Mouse (Mus musculus): ENCODE results near the gene Iffo2.

Iffo2 gene

GRCm38 (mm10) chr4:139532081-139532480 is 1.7 kb downstream of the Iffo2 start:
- DNase-seq (ENCODE audit: low spot score): no peak

GRCm38 (mm10) chr4:139535127-139535695 is 4.9 kb downstream of the Iffo2 start:
- no peak for DNase-seq (ENCODE audit: low spot score)

DNA sequence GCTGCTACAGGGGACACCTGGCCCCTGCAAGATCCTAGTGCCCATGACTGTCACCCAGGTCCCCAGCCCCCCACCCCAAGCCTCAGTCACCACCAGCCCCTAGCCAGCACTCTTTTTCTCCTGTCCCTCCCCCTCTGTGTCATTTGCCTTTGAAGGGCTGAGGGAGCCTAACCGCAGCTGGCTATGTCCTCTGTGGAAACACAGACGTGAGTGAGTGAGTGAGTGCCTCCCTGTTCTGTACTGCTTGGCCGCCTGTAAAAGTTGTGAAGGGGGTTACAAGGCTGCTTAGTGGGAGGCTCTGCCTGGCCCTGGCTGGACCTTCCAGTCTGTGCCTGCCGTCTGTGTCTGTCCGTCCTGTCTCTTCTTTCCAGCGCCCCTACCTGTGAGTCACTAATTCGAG is 5.4 kb downstream of the Iffo2 start:
- DNase-seq (ENCODE audit: low spot score): no peak

GRCm38 (mm10) chr4:139536706-139537105 is 6.4 kb downstream of the Iffo2 start:
- no peak for DNase-seq (ENCODE audit: low spot score)

GRCm38 (mm10) chr4:139540784-139541183 is 10.4 kb downstream of the Iffo2 start:
- DNase-seq (ENCODE audit: low spot score): no peak

DNA sequence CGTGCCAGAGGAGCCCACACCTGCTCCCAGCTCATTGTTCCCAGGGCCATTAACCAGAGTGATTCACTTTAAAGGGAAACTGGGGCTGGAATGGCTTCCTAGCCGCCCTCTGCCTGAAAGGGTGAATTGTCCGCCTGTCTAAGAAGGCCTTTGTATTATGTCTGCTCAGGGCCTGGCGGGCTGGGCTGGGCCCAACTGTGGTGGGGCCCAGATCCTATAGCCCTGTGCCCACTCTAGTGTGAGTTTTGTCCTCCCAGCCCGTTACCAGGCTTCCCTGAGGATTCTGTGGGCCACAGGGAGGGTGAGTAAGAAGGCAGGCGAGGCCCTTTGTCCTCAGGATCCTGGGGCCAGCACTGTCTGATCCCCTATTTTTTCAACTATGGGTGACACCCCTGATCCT is 15.4 kb downstream of the Iffo2 start:
- no peak for DNase-seq (ENCODE audit: low spot score)

- no peak for DNase-seq (ENCODE audit: low spot score)
These were observed 19.1 kb downstream of the Iffo2 start for GRCm38 (mm10) chr4:139549448-139549847.

DNA sequence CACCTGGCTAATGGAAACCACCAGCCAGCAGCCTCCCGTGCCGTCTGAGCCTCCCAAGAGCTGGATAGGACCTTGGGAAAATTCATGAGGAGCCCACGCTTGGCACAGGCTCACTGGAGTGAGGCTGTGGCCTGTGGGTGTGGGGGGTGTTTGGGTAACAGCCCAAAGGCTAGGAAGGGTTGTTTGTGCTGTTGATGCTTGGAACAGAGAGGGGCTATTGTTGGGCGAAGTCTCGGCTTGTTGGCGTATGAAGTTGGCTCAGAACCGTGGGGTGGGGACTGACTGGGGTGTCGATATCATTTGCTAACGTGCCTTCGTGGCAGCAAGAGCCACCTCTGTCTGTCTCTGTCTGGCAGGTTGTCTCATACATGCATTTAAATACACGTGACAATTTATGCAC is 24.9 kb downstream of the Iffo2 start:
- DNase-seq (ENCODE audit: low spot score): no peak

DNA sequence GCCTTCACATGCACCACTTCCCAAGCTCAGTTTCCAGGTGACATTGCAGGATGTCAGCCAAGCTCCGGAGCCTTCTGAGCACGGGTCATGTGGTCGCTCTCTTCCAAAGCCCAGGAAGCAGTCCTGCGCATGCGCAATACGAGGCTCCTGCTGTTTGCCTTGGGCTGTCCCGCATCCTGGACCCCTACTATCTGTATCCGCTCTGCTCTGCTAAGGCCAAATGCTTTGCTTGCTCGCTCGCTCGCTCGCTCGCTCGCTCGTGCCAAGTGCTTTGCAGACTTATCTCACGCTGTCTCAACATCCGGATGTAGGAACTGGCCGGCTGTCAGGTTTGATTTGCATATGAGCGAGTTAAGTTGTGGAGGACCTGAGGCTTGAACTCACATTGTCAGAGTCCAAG is 25.6 kb downstream of the Iffo2 start:
- no peak for DNase-seq (ENCODE audit: low spot score)

DNA sequence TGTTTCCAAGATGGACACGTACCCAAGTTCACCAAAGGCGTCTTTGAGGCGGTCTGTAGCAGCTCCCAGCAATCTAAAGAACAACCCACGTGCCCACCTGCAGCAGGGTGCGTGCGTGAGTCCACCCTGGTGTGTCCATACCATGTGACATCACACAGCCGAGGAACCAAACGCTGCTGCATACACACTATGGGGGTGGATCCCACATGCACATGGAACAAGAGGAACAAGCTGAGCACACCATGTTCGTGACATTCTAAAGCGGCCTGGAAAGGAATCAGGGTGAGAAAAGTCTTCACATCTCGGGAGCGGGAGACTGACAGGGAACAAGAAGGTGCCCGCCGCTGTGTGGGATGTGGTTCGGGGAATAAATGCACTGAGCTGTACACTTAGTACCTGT is 38.0 kb downstream of the Iffo2 start:
- no peak for DNase-seq (ENCODE audit: low spot score)

- DNase-seq (ENCODE audit: low spot score): no peak
These were observed 40.4 kb downstream of the Iffo2 start for GRCm38 (mm10) chr4:139570756-139571155.

DNA sequence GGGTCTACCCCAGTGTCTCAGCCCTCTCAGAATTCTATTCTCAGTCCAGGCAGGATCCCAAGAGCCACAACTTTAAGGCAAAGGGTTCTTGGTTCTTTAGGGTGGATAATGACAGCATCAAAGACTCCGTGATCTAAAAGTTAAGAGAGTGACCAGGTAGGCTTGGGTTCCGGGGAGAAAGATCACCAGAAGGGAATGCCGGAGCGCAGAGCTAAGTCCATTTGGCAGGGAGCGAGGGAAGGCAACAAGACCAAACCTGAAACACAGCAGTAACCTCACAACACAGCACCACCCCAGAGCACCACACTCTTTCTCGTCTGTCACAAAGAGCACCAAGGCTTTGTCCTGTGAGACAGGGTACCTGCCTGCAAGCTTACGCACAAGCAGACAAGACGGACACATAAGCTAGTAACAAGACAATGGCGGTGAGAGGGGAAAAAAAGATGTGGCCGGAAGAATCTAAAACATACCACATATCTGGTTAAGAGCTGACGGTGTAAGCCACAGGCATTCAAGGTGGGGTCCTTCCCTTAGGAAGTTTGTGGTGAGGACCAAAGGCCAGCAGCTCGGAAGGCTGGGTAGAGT is 42.7 kb downstream of the Iffo2 start:
- no peak for DNase-seq (ENCODE audit: low spot score)

- DNase-seq (ENCODE audit: low spot score): peak; percentile 97
These were observed 43.9 kb downstream of the Iffo2 start for GRCm38 (mm10) chr4:139574156-139574798.

DNA sequence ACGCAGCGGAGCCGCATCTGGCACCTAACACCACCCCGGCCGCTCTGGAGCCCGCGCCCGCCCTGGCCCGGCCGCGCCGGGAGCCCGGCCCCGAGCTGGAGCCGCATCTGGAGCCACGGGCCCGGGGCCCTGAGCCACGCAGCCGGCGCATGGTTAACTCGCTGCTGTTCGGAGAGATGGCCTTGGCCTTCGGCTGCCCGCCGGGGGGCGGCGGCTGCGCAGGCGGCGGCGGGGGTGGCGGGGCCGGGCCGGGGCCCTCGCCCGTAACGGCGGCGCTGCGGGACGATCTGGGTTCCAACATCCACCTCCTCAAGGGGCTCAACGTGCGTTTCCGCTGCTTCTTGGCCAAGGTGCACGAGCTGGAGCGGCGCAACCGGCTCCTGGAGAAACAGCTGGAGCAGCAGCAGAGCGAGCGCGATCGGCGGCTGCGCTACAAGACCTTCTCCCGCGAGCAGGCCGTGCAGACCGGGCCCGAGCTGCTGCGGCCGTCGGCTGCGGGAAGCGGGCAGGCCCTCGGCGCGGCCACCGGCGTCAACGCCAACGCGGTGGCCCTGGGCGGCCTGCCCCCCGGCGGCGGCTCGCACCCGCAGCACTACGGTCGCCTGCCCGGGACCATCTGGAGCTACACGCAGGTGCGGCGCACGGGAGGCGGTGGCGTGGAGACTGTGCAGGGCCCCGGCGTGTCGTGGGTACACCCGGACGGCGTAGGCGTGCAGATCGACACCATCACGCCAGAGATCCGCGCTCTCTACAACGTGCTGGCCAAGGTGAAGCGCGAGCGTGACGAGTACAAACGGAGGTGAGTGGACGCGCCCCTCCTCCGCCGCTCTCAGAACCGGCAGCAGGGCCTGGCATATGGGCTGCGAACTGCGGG is 44.7 kb downstream of the Iffo2 start:
- peak; percentile 41 for DNase-seq (ENCODE audit: low spot score)

DNA sequence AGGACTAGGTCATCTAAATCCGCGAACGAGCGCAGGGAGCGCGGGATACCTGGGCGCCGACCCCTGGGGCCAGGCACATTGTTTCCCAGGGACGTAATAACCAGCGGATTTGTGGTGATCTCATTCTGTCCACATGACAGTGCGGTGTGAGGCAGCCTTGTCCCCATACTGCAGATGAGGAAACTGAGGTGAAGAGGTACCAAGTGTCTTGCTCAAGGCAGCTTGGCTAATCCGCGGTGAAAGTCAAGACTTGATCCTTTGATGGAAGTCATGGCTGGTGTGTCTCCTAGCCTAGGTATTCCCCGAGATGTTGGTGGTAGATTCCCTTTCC is 45.3 kb downstream of the Iffo2 start:
- DNase-seq (ENCODE audit: low spot score): no peak

DNA sequence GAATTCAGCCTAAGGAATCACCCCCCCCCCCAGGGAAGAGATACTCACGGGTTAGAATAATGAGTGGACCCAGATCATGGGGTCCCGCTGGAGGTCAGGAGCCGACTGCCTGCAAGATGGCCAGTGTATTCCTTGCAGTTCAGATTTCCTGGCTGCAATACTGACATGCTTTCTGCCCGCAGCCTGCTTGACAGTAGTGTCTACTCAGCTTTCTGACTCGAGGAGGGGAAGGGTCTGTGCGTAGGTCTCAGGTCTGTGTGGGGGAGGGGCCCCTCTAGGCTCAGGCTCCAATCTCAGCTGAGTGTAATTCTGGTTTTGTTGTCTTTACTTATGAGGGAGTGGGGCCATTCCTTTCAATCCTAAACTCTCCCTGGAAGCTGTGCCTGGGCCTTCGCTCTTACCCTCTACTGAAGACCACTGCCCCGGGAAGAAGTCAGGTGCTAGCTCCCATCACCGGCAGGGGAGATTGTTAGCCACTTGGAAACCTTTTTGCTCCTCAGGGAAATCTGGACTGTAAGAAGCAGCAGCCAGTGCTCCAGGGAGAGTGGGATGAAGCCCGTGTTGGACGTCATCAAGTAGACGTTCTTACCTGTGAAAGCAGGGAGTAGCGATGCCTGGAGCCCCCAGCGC is 46.0 kb downstream of the Iffo2 start:
- no peak for DNase-seq (ENCODE audit: low spot score)

- DNase-seq (ENCODE audit: low spot score): no peak
These were observed 46.7 kb downstream of the Iffo2 start for GRCm38 (mm10) chr4:139577006-139577405.

- no peak for DNase-seq (ENCODE audit: low spot score)
These were observed 48.0 kb downstream of the Iffo2 start for GRCm38 (mm10) chr4:139578389-139578788.

DNA sequence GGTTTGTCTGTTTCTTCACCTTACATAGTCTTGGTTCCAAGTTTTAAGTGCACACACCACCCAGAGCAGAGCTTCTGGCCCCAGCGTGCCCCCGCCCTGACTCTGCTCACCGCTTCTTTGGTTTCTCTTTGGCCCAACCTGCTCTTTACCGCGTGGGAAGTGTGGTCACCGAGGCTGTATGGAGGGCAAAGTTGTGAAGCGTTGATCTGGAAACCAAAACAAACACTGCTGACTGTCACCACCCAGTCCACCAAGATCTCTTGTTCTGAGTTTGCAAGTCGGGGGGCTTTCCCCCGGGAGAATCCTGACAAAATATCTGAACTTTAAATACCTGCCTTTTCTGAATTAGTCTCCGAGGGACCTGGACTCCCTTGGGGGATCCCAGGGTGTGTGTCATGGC is 48.7 kb downstream of the Iffo2 start:
- no peak for DNase-seq (ENCODE audit: low spot score)

GRCm38 (mm10) chr4:139579466-139579865 is 49.1 kb downstream of the Iffo2 start:
- DNase-seq (ENCODE audit: low spot score): no peak

GRCm38 (mm10) chr4:139580663-139581336 is 50.5 kb downstream of the Iffo2 start:
- DNase-seq (ENCODE audit: low spot score): no peak

All from ovary, postnatal 14 days (tissue).